1 mouse cellular context compared by ENCODE assay signal in genomic region chr6:125096279-125096596, GRCm38 (mm10).
TF ChIP-seq lines count a peak whose summit lies in the region.

No protein-coding gene starts in this region.

TF ChIP-seq in ES-E14, 5 proteins besides CTCF, POLR2A, EP300 and RAD21 (continued from another document):
- no peak for TF ChIP-seq HCFC1 (IDR thresholded peaks at IDR 0.05; ENCODE audit: borderline replicate concordance, insufficient read depth, low read length)
- no peak for TF ChIP-seq ZC3H11A (IDR thresholded peaks at IDR 0.05; ENCODE audit: borderline replicate concordance, low read depth, low read length)
- TF ChIP-seq MAFK (IDR thresholded peaks at IDR 0.05; ENCODE audit: insufficient read depth, low read depth, low read length), result no peak
